Mouse (Mus musculus) cortical plate, adult 2 months (tissue): ENCODE data around the gene Ift57. TPM values are rescaled to one million over a fixed set of nuclear protein-coding genes. Genes with fewer than 3 reads are reported as not detected.
A peak's percentile ranks its signal among the peaks of the same experiment; 100 is the strongest.

ENCODE experiments used
- H3K27ac ChIP-seq: fragments of 200-500 bp; 2 replicates; pipeline ENCODE4 v1.5.1; 2012; ENCODE audit warnings: low read length, control low read depth, inconsistent platforms; ENCODE audit not compliant: insufficient read depth
- H3K4me1 ChIP-seq: fragments of 200-500 bp; 2 replicates; pipeline ENCODE4 v1.6.1; 2011; ENCODE audit warnings: low read length; ENCODE audit not compliant: control insufficient read depth, insufficient read depth
- H3K4me3 ChIP-seq: fragments of 200-500 bp; 2 replicates; pipeline ENCODE4 v1.5.1; 2011; ENCODE audit warnings: mild to moderate bottlenecking, low read length, control low read depth; ENCODE audit not compliant: insufficient read depth
- CTCF ChIP-seq: fragments of 200-500 bp; IDR thresholded peaks from 2 replicates; pipeline ENCODE4 v1.5.1; 2011; ENCODE audit warnings: mild to moderate bottlenecking, control low read depth, low read length; ENCODE audit not compliant: insufficient read depth; ENCODE audit errors: extremely low read depth
- POLR2A ChIP-seq: fragments of 200-500 bp; IDR thresholded peaks from 2 replicates; pipeline ENCODE4 v1.6.1; 2011; ENCODE audit warnings: mild to moderate bottlenecking, low read length, control low read depth; ENCODE audit not compliant: insufficient read depth; ENCODE audit errors: extremely low read depth
- polyA plus RNA-seq: library from polyadenylated mRNA; depleted of rRNA; stranded (reverse); fragments of >200 nt; gene quantifications from 2 replicates; pipeline ENCODE4 v1.2.3, GENCODE M21; 2012; rRNA removed

The Ift57 gene
- 53.3 and 59.5 TPM in 2 replicates for polyA plus RNA-seq

DNA sequence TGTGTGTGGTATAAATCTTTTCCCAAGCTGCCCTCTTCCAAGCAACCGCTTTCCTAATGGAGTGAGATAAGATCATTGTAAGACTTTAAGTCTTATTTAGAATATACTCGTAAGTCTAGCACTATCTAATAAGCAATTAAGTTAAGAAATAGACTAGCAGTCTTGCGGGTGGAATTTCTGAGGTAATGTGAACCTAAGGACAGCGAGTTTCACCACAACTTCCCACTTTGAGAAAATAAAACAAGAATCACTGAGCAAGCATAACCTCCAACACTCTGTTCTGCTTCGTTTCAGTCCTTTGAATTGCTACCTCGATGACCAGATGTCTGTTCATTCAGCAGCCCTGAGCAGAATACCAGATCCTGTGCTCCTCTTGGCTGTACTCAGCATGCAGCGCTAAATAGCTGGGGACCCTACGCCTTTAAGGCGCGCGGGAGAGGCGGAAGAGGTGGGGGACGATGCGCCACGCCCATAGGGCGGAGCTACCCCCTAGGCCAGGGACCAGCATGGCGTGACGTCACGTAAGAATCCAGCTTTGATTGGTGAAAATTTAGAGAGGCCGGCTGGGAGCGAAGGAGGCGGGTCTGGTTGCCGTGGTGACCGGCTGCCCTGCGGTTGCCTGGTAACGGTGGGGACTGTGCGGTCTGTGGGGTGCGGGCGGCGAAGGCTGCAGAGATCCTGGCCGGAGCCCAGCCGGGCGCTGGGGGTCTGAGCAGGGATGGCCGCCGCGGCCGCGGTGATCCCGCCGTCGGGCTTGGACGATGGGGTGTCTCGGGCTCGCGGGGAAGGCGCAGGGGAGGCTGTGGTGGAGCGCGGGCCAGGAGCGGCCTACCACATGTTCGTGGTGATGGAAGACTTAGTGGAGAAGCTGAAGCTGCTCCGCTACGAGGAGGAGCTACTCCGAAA lies at the start of gene Ift57:
Ift57 (plus strand) TSS at position 614 of the 906 bp plus-strand sequence.
- Histone ChIP-seq H3K4me1 (peaks cover 8% of the 10 kb centered on the region), H3K4me3 (peak within 1 kb of the TSS; percentile 76)

DNA sequence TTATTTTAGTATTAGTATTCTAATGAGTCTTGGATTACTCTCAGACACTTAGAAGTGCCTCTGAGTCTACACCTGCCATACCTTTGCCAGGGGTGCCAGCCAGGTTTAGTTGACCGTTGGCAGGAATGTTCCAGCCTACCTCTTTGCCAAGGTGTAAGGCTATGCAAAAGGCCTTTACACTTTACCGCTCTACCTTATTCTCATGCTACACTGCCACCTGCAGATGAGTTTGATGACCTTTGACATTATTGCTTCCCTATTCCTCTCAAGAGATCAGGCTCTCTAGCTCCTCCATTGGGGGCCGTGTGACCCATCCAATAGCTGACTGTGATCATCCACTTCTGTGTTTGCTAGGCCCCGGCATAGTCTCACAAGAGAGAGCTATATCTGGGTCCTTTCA lies 41.9 kb upstream of the Ift57 start:
- TF ChIP-seq CTCF (no peak), POLR2A (no peak)
- no peak overlapping the region for H3K27ac ChIP-seq
- no peaks in the 10 kb centered on the region for H3K4me1 ChIP-seq
- no peak overlapping the region for H3K4me3 ChIP-seq

More for the DNA sequence above, at the start of gene Ift57:
- peak within 1 kb of the TSS; percentile 52; the same call in 1 of the 2 replicates for H3K27ac ChIP-seq
- no peak for TF ChIP-seq CTCF
- peak; percentile 91 for TF ChIP-seq POLR2A

DNA sequence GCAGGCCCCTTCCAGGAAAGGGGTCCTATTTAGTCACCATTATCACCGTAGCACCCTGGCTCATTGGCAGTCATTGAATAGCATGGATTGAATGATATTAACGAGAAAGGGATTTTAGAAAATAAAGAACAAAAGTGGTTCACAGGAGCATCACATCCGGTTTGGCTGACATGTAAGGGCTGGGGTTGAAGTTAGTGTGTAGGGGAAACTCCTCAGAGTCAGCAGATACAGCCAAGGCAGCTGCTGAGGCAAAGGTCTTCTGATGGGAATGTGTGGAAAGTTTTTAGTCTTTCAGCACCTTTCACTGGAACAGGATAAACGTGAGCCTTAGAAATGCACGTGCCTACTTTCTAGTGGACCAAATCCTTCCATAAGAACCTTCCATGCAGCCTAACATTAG lies 41.0 kb upstream of the Ift57 start:
- TF ChIP-seq CTCF (no peak), POLR2A (no peak)
- Histone ChIP-seq H3K4me3 (no peak overlapping the region), H3K4me1 (no peaks in the 10 kb centered on the region), H3K27ac (no peak overlapping the region)

- Histone ChIP-seq H3K27ac (no peak overlapping the region), H3K4me1 (no peaks in the 10 kb centered on the region), H3K4me3 (no peak overlapping the region)
- TF ChIP-seq CTCF (no peak), POLR2A (no peak)
These were observed 39.9 kb upstream of the Ift57 start for GRCm38 (mm10) chr16:49659131-49659530.

- H3K27ac ChIP-seq, result no peak overlapping the region
- TF ChIP-seq CTCF, result no peak
- TF ChIP-seq POLR2A, result no peak
- no peak overlapping the region for H3K4me3 ChIP-seq
- H3K4me1 ChIP-seq, result no peaks in the 10 kb centered on the region
These were observed 38.9 kb upstream of the Ift57 start for GRCm38 (mm10) chr16:49660111-49660510.

- Histone ChIP-seq H3K4me1 (no peaks in the 10 kb centered on the region), H3K4me3 (no peak overlapping the region), H3K27ac (no peak overlapping the region)
- TF ChIP-seq CTCF (no peak), POLR2A (no peak)
These were observed 36.8 kb upstream of the Ift57 start for GRCm38 (mm10) chr16:49662201-49662600.

DNA sequence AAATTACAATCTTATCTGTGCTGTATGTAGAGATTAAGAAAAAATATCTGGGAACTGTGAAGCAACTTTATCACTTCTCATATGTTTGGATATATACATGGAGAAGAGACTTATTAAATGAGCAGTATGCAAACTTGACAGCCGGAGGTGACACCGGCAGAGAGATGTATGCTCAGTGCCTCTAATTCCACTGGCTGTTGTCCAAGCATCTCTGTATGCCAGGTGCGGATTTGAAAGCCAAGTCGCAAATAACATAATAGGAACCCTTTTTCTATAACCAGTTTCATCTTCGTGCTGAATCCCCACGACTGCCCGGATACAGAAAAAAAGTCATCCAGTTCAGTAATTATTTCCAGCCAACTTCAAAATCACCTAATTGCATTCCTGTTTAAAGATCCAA lies 34.4 kb upstream of the Ift57 start:
- no peak overlapping the region for H3K27ac ChIP-seq
- TF ChIP-seq CTCF (no peak), POLR2A (no peak)
- H3K4me3 ChIP-seq, result no peak overlapping the region
- no peaks in the 10 kb centered on the region for H3K4me1 ChIP-seq

GRCm38 (mm10) chr16:49679666-49680065 lies 19.4 kb upstream of the Ift57 start:
- Histone ChIP-seq H3K27ac (no peak overlapping the region), H3K4me1 (no peaks in the 10 kb centered on the region), H3K4me3 (no peak overlapping the region)
- TF ChIP-seq POLR2A (no peak), CTCF (no peak)

GRCm38 (mm10) chr16:49684961-49685360 lies 14.1 kb upstream of the Ift57 start:
- Histone ChIP-seq H3K4me1 (no peaks in the 10 kb centered on the region), H3K4me3 (no peak overlapping the region), H3K27ac (no peak overlapping the region)
- TF ChIP-seq CTCF (no peak), POLR2A (no peak)

- Histone ChIP-seq H3K4me3 (peak overlapping the region; percentile 76), H3K4me1 (peaks cover 8% of the 10 kb centered on the region), H3K27ac (no peak overlapping the region)
- TF ChIP-seq POLR2A, result no peak
- no peak for TF ChIP-seq CTCF
These were observed 788 bp downstream of the Ift57 start for GRCm38 (mm10) chr16:49699821-49700220.
